Mouse (Mus musculus) right cerebral cortex, postnatal 4 days (tissue): ENCODE measurements around the gene Shank1.

Source experiments
- DNase-seq: peaks from one replicate; pipeline ENCODE4 v3.0.0-alpha.2; 2022

Gene Shank1

DNA sequence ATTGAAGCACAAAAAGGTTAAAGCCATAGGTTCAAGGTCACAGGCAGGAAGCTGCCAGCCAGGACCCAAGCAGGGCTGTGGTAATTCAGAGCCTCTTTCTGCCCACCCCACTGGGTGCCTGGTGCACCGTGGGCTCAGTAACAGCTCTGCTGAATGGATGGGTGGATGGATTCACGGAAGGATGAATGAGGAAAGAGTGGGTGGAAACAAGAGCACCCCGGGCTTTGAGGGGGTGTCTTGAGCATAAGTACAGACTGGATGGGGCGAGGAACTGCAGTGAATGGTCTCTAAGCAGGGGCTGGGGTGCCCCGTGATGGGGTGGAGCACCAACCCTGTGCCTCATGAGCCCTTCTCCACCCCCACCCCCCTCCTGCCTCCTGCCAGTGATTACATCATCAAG, 31.7 kb downstream of the Shank1 start:
- DNase-seq = no peak

DNA sequence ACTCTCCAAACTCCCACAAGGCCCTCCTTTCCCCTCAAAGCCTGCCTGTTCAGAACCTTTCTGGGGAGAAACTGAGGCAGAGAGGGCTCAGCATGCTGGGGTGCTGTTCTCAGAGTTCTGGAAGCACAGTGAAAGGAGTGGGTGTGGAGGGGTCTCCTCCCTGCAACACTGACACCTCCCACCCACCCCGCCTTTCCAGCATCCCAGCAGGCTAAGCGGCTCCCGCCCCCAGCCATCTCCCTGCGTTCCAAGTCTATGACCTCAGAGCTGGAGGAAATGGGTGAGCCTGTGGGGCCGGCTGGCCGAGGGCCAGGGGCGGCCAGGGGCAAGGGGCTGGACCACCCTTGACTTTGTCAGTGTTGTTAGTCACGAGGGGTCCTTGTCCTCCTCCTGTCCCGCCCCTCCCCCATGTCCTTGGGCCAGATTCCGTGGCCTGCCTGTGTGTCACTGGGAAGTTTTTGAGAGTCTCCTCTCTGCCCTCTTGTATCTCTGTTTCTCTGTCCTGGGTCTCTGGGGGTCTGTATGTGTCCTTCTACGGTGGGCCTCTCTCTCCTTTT, 33.5 kb downstream of the Shank1 start:
- DNase-seq = no peak

DNA sequence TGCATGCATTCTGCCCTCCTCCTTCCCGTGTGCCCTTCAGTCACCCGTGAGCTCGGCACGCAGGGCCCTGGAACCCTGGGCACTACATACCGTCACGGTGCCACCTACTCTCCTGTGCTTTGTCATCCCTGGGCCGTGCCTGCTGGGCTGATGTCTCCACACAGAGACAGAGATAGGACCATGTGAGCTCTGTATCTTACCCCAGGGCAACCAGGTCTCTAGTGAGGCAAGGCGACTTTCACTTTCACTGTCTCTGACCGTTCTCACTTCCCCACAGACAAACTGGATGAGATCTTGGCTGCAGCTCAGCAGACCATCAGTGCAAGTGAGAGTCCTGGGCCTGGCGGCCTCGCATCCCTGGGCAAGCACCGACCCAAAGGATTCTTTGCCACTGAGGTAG, 34.6 kb downstream of the Shank1 start:
- DNase-seq = no peak

DNA sequence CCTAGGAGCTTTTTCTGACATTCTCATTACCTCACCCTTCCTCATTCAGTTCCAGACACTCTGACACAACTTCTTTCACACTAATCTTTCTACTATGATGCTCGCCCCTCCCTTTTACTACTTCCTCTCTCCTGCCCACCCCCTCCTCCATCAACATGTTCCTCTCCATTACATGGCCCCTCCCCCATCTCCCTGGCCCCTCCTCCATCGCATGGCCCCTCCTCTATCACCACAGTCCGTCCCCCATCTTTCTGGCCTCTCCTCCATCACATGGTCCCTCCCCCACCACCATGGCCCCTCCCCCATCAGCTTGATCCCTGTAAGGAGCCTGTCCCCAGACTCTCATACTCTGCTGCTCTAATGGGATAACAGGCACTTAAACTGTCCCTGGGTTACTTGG, 39.0 kb downstream of the Shank1 start:
- DNase-seq = no peak

DNA sequence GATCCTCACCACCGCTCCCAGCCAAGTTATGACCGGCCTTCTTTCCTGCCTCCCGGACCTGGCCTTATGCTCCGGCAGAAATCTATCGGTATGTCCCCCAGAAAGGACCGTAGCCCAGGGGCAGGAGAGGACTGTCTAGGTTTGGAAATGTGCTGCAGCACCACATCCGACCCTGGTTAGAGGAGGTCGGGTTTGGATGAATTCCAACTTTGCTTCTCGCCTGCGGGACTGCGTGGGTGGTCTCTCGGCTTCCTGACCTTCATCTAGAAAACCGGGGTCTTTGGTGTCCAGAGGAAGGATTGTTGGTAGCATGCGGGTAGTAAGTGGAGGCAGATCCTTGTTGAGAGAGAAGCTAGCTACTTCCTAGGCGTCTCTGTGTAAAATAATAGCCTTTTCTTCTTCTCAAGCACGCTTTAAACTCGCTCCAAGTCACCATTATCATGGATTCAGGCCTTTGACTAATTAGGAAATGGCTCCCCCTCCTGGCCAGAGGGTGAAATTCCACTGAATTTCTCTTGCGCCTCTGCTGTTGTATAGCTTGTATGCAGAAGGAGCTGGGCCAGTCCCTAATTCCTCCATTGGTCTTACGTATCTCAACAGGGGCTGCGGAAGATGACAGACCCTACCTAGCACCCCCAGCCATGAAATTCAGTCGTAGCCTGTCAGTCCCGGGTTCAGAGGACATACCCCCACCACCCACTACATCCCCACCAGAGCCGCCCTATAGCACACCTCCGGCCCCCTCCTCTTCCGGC, 41.1 kb downstream of the Shank1 start:
- DNase-seq = peak; percentile 79

DNA sequence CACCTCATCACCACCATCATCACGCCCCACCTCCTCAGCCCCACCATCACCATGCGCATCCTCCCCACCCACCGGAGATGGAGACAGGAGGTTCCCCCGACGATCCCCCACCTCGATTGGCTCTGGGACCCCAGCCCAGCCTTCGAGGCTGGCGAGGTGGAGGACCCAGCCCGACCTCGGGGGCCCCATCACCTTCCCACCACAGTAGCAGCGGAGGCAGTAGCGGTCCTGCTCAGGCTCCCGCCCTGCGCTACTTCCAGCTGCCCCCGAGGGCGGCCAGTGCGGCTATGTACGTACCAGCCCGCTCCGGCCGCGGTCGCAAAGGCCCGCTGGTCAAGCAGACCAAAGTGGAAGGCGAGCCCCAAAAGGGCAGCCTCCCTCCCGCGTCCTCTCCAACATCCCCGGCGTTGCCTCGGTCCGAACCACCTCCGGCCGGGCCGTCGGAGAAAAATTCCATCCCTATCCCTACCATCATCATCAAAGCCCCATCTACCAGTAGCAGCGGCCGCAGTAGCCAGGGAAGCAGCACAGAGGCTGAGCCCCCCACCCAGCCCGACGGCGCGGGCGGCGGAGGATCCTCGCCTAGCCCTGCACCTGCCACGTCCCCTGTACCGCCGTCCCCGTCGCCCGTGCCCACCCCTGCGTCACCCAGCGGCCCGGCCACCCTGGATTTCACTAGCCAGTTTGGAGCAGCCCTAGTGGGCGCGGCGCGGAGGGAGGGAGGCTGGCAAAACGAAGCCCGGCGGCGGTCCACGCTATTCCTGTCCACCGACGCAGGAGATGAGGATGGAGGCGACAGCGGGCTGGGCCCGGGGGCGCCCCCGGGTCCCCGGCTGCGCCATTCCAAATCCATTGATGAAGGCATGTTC, 42.1 kb downstream of the Shank1 start:
- peak; percentile 46 for DNase-seq

DNA sequence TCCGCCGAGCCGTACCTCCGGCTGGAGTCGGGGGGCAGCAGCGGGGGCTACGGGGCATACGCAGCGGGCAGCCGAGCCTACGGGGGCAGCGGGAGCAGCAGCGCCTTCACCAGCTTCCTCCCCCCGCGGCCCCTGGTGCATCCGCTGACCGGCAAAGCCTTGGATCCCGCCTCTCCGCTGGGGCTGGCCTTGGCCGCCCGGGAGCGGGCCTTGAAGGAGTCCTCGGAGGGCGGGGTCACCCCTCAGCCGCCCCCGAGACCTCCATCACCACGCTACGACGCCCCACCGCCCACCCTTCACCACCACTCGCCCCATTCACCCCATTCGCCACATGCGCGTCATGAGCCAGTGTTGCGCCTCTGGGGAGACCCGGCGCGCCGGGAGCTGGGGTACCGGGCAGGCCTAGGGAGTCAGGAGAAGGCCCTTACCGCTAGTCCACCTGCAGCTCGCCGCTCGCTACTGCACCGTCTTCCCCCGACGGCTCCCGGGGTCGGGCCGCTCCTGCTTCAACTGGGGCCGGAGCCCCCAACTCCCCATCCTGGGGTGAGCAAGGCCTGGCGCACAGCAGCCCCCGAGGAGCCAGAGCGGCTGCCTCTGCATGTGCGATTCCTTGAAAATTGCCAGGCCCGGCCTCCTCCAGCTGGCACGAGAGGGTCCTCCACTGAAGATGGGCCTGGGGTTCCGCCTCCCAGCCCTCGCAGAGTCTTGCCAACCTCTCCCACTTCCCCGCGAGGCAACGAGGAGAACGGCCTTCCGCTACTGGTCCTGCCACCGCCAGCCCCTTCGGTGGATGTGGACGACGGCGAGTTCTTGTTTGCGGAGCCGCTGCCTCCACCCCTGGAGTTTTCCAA, 42.9 kb downstream of the Shank1 start:
- DNase-seq = peak; percentile 48

DNA sequence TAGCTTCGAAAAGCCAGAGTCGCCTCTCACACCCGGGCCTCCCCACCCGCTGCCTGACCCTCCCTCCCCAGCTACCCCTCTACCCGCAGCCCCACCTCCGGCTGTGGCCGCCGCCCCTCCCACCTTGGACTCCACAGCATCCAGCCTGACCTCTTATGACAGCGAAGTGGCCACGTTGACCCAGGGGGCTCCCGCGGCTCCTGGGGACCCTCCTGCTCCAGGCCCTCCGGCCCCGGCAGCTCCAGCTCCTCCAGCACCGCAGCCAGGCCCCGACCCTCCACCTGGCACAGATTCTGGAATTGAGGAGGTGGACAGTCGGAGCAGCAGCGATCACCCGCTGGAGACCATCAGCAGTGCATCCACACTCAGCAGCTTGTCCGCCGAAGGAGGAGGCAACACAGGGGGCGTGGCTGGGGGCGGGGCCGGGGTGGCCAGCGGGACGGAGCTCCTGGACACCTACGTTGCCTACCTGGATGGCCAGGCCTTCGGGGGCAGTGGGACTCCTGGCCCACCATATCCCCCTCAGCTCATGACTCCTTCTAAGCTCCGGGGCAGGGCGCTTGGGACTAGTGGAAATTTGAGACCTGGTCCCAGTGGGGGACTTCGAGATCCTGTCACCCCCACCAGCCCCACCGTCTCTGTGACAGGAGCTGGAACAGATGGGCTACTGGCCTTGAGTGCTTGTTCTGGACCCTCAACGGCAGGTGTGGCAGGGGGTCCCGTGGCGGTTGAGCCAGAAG, 43.7 kb downstream of the Shank1 start:
- no peak for DNase-seq

DNA sequence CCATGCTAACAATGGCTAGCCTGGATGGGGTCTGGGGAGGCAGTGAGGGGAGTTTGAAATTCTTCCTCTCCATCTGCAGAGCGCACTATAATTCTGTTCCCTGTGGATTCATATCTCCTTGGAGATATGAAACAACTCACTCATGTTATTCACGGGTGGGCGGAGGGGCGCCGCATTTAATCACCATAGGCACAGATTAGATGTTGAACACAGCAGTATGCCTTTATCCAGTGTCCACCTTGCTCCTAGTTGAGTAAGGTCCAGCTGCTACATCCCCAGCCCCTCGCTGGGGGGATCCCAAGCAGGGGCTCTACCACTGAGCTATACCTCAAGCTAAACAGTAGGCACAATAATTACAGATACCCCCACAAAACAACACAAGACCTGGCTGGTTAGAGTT, 45.4 kb downstream of the Shank1 start:
- no peak for DNase-seq

DNA sequence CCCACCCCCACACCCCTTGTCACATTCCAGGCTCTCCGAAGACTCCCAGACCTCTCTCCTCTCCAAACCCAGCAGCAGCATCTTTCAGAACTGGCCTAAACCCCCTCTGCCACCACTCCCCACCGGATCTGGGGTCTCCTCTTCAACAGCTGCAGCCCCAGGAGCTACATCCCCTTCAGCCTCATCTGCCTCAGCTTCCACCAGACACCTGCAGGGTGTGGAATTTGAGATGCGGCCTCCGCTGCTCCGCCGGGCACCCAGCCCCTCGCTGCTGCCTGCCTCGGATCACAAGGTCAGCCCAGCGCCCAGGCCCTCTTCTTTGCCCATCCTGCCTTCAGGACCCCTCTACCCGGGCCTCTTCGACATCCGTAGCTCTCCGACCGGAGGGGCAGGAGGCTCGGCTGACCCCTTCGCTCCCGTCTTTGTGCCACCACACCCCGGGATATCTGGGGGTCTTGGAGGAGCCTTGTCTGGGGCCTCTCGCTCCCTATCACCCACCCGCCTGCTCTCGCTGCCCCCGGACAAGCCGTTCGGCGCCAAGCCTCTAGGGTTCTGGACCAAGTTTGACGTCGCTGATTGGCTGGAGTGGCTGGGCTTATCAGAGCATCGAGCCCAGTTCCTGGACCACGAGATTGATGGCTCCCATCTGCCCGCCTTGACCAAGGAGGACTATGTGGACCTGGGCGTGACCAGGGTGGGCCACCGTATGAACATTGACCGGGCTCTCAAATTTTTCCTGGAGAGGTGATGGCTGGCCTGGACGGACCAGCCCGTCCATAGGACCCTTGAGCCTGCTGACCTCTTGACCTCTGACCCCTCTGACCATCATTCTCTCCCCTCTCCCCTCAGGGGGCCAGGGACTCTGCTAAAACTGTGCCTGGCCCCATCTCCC, 46.8 kb downstream of the Shank1 start:
- DNase-seq = peak; percentile 35

DNA sequence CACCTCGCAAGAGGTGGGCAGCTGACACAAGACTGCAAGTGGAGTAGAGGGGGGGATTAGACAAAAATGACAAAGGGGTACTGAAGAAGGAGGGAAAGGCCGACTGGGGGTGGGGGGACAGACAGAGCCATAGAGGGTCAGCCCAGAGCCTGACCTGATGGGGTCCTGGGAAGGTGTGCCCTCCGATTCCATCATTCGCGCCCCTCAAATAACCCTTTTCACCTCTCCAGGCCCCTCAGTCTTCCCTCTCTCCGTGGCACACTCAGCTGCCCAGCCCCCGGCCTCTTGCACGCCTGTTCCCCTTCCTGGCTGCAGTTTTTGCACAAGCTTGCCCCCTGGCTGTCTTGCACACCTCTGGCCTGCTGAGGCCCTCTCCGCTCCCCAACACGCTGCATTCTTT, 47.5 kb downstream of the Shank1 start:
- DNase-seq = no peak

DNA sequence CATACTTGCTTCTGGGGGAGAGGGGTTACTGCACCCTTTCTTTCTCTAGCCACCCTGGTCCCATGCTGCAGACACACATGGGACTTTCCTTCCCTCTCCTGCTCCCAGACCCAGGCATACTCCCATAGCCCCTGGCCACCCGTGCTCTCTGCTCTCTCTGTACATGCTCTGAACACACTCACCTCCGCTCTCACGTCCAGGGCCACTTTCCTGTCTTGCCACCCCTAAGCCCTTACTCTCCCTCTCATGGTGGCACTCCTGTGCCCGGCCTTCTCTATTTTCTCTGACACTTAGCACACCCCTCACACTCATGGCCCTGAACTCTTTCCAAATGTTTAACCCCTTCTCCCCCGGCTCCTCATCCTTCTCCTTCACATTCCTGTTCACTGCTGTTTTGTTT, 48.0 kb downstream of the Shank1 start:
- DNase-seq = no peak

DNA sequence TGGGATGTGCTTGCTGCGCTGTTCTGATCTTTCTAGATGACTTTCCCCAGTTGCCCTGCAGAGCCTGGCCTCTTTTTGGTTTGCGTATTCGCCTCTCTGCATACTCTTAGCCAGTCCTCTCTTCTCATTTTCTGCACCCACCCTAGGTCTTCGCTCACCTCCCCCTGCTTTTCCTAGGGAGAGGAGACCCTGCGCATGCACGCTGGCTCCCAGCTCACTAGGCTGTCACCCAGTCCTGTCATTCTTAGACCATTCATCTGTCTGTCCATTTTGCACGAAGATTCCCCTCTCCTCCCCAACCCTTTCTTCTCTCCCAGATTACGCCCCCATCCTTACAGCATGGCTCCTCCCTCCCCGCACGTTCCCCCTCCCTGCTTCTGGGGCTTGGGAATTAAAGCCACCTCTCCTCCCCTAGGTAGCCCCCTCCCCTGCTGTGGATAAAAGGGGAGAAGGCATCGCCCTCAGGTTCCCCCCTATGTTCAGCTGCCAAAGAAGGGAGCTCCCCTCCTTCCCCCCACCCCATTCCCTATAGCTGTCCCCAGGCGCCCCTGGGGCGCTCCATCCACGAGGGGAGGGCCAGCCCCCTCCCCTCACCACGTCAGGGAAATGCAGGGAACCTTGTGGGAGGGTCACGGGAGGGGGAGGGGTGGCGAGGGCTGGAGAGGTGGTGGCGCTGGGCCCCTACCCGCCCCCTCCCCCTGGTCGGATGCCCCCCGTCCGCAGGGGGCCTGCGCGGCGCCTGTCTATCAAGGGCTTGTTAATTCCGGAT, 49.0 kb downstream of the Shank1 start:
- peak; percentile 68 for DNase-seq

DNA sequence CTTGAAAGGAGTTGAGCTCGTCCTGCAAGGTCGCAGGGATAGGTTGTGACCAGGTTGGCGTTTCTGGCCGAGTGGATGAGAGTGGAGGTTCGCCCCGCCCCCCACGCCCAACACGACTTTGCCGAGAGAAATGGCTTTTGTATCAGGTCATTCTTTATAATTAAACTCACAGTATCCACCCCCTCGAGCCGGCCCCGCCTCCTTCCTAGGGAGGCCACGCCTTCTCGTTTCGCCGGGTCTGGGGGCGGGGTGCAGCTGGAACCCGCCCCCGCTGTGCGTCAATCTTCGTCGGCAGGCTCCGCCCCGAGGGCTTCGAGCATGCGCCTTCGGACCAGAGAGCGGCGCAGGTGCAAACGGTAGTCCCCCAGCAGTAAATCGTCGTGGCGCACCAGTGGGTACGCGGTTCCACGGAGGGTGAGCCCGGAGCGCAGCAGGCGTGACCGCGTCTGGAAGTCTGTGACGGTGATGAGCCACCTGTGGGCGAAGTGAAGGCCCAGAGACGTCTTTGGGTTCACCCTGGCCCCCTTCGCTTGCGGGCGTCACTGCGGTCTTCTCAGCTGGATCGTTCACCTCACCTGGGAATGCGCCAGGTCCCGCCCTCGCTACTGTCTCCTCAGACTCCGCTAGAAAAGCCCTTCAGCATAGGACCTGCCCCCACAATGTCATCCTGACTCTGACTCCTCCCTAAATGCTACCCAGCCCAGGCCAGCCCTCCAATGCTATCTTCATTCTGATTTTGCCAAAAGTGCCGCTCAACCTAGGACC, 50.0 kb downstream of the Shank1 start:
- DNase-seq = peak; percentile 93

DNA sequence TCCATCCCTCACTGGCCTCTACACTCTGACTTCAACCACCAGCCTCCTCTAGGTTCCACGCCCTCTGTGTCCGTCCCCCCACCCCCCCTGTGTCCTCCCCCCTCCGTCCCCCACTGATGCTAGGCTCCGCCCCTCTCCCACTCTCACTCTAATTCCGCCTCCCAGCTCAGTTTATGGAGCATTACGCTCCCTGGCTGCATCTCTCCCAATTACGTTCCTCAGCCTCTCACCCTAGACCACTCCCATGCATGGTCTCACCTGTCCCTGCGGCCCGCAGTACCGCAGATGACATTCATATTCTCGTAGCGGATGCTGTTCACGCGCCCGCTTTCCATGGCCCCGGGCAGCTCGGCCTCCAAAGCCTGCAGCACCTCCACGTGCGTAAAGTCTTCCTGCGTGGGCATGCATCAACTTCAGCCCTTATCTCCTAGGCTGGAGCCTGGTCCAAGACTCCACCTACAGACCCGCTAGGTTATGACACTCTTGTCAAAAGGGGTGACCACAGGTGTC, 50.8 kb downstream of the Shank1 start:
- peak; percentile 37 for DNase-seq

DNA sequence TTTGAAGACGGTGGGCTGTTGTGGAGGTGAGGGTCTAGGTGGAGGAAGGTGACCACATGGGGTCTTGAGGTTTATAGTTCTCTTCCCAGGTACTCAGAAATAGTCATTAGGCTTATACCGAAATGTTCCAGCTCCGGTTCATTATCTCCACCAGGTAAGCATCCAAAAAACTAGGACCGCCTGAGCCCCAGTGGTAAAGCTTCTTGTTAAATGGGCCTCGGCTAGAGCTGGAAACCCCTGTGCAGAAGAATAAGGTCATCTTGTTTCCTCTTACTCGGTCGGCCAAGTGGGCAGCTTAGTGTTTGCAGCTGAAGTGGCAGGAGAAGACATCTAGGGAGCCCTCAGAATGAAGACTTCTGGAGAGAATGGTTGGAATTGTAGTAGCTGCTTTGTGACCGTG, 62.6 kb downstream of the Shank1 start:
- no peak for DNase-seq

DNA sequence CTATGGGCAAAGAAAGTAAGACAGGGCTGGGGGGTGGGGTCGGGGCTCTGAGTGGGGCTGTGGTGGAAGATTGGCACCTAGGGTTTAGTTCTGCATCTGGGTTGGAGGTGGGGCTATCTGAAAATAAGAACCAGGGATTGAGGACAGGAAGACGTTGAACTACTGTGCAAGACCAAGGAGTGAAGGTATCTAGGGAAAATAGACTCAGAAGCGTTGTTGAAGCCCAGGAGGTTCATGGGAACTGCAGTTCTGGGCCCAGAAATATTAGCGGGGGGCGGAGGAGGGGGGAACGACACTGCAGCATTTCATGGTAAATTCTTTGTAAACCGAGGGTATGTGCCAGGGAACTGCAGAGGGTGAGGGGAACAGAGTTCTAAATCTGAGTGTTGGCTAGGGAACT, 63.4 kb downstream of the Shank1 start:
- DNase-seq = no peak

DNA sequence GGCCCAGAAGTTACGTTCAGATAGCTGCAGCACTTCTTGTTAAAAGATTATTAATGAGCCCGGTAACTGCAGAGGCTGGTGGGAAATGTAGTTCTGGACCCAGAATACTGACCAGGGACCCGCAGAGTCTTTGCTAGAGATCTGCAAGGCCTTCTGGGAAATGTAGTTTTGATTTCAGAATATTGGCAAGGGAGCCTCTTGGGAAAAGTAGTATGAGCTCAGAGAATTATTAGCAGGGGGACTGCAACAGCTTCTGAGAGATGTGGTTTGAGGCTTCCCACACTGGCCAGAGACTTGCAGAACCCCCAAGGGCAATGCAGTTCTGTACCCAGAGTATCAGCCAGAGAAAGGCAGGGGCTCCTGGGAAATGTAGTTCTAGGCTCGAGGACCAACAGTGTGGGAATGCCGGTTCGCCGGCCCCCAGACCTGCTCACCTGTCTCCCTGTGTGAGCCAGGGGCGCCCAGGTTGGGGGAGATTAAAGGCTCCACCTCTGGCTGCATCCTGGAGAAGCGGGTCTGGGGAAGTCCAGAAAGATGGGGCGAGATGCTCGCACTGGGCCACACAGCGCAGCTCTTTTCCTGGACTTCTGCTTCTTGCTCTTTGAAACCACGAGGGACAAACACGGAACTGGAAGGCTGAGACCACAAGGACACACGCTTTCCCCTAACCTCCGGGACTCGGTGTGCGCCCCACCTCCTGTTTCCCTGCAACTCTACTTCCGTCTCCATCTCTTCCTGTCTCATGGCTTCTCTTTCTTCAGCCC, 64.0 kb downstream of the Shank1 start:
- DNase-seq = peak; percentile 58

DNA sequence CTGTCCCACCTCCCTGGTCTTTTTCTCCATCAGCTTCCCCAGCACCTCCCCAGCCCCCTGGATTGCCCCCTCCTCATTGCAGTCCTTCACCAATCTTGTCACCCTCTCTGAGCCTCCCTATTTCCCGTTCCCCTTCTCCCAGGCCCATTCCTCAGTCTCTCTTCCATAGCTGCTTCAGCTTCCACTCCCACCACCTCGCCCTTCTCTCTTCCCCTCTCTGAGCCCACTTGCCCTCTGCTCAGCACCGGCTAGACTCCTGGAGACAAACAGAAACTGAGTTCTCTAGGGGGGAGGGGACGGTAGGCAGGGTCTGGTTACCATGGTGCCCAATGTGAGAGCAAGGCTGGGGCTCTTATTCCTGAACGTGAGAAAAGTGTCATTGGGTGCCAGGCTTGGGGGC, 64.7 kb downstream of the Shank1 start:
- no peak for DNase-seq
